Mouse (Mus musculus) G1E (cell line): ENCODE measurements around the gene Gm3512.
"Not testable (repeated sequence)": the region's sequence is repeated elsewhere in the genome, so short reads cannot be mapped to it uniquely, and the experiment has no call there.

ENCODE experiments used
- CTCF ChIP-seq: IDR thresholded peaks from 2 replicates; pipeline ENCODE4 v1.5.1; 2012; ENCODE audit warnings: low read depth, low read length, inconsistent platforms, mixed read lengths
- TAL1 ChIP-seq: conservative IDR thresholded peaks from 2 replicates; pipeline ENCODE4 v1.6.1; 2012; ENCODE audit warnings: low read depth, low read length, inconsistent platforms, mixed read lengths

DNA sequence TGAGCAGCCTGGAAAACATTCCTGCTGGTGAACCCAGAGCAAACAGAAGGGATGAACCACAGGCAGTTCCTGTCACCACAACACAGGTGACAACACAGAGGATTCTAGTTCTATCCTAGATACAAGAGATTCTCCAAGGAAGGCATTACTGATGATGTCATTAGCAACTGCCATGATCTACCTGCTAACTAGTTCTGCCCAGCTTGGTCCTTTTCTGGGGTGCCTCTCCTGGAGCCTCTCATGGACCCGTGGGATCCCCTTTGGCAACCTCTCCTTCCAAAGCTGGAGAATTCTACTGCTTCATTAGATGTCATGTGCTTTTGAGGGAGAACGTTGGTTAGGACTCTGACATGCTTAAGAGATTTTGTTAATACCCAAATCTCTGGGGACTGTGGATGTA is 20.1 kb upstream of the Gm3512 start, which contains the start of gene Gm16434:
- not testable (repeated sequence) for TF ChIP-seq CTCF, TAL1
